ENCODE assay signal across 36 mouse cellular contexts in the genomic region with DNA sequence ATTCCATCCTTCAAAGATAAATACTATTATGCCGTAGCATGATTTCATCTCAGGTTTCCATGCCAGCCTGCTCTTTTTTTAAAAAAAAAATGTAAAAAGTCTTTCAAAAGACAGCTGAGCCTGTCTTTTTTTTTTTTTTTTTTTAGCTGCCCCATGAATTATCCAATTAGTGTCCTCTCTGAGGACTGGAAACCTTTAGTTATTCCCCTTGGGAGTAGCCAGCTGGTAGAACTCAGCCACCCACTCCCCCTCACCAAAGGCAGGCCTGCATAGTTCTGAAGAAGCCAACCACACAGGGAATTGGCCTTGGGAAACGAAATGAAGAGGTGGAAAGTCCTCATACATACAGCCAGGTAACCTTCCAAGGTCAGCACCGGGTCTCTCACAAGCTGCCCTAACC. TPM values are rescaled to one million over a fixed set of nuclear protein-coding genes. Genes with fewer than 3 reads are reported as not detected.
A peak's percentile ranks its signal among the peaks of the same experiment; 100 is the strongest.
DNase-seq lines count a peak whose midpoint lies in the region; ATAC-seq and TF ChIP-seq lines count a peak whose summit lies in the region.
"Had no signal": no experiment of that assay in that cellular context is flagged by ENCODE, and none has a peak within 500 bp of the region (broad histone marks: within the 10 kb centered on the region; RNA-seq: fewer than 3 reads in every experiment).

No protein-coding gene starts in this region.

- TF ChIP-seq EP300 in heart, adult 2 months (IDR thresholded peaks at IDR 0.05; ENCODE audit: insufficient read depth, low read depth, low read length), result no peak

- H3K79me2 ChIP-seq in heart, adult 2 months (replicated peaks; ENCODE audit: control insufficient read depth, insufficient read depth, low read length), result no peaks in the 10 kb centered on the region

- DNase-seq in heart, adult 2 months, result no peak
- no peak for DNase-seq in heart, adult 9 months (ENCODE audit: low spot score in 2 of 2)
- peak; percentile 47 to 58 for DNase-seq in kidney, postnatal 4 days
- DNase-seq in kidney, adult 2 months, result no peak
- DNase-seq: adrenal gland, postnatal 14 days; cerebellum, adult 11-12 months; cerebellum, adult 9-11 months; embryo, embryonic 11 days; heart, postnatal 10 days; kidney, adult 18-20 months; kidney, postnatal 36 days; layer of hippocampus, adult 9-11 months; liver, embryonic 13.5 days; lung, adult 18-20 months; lung, postnatal 10 days; right cerebral cortex, adult 18-20 months; spleen, adult 18-20 months; thymus, postnatal 25 days had no signal

- peak overlapping the region; percentile 55 for H3K27ac ChIP-seq in heart, adult 2 months
- H3K27ac ChIP-seq in kidney, adult 2 months (ENCODE audit: insufficient read depth, low read depth, low read length), result no peak overlapping the region
- 0 out of 2 replicates have a peak overlapping the region, but pooled peaks have one; percentile 30 for H3K27ac ChIP-seq in midbrain, embryonic 15.5 days
- no peak overlapping the region for H3K27ac ChIP-seq in midbrain, embryonic 16.5 days (ENCODE audit: low read length)
- H3K27ac ChIP-seq: embryonic facial prominence, embryonic 13.5 days; heart, embryonic 13.5 days; hindbrain, embryonic 10.5 days; hindbrain, embryonic 15.5 days; limb, embryonic 10.5 days; limb, embryonic 15.5 days; liver, embryonic 13.5 days; neural tube, embryonic 12.5 days had no signal

- H3K9ac ChIP-seq in heart, adult 2 months (ENCODE audit: low read depth, low read length), result no peak overlapping the region
- H3K9ac ChIP-seq in midbrain, embryonic 15.5 days, result no peak overlapping the region
- no peak overlapping the region for H3K9ac ChIP-seq in midbrain, embryonic 16.5 days (ENCODE audit: low read depth, low read length)
- H3K9ac ChIP-seq: embryonic facial prominence, embryonic 13.5 days; heart, embryonic 13.5 days; hindbrain, embryonic 15.5 days; limb, embryonic 15.5 days; liver, embryonic 13.5 days; neural tube, embryonic 12.5 days had no signal

- H3K4me2 ChIP-seq in midbrain, embryonic 15.5 days, result no peak overlapping the region
- no peak overlapping the region for H3K4me2 ChIP-seq in midbrain, embryonic 16.5 days (ENCODE audit: low read length)
- H3K4me2 ChIP-seq: embryonic facial prominence, embryonic 13.5 days; heart, embryonic 13.5 days; hindbrain, embryonic 15.5 days; limb, embryonic 15.5 days; liver, embryonic 13.5 days; midbrain, embryonic 11.5 days; neural tube, embryonic 12.5 days had no signal

- no peak for TF ChIP-seq POLR2A in heart, adult 2 months (IDR thresholded peaks at IDR 0.05; ENCODE audit: insufficient read depth, low read depth, low read length)
- no peak for TF ChIP-seq POLR2A in kidney, adult 2 months (IDR thresholded peaks at IDR 0.05; ENCODE audit: low read depth, low read length)

- ATAC-seq in midbrain, embryonic 15.5 days (replicated peaks), result no peak
- ATAC-seq in midbrain, embryonic 16.5 days, result no peak
- ATAC-seq in CD4-positive, CD25-positive, alpha-beta regulatory T cell, adult 4 months, result no peak
- ATAC-seq: forebrain, embryonic 16.5 days; inflammation-experienced regulatory T-cells, adult 6 months; Patski had no signal

- H3K4me3 ChIP-seq in heart, adult 2 months, result no peak overlapping the region
- no peak overlapping the region for H3K4me3 ChIP-seq in kidney, adult 2 months (ENCODE audit: insufficient read depth, low read depth, low read length)
- no peak overlapping the region for H3K4me3 ChIP-seq in midbrain, embryonic 15.5 days
- no peak overlapping the region for H3K4me3 ChIP-seq in midbrain, embryonic 16.5 days (ENCODE audit: low read depth, low read length)
- H3K4me3 ChIP-seq: embryonic facial prominence, embryonic 13.5 days; erythroblast, embryonic 14.5 days; heart, embryonic 13.5 days; hindbrain, embryonic 10.5 days; hindbrain, embryonic 15.5 days; limb, embryonic 10.5 days; limb, embryonic 15.5 days; liver, embryonic 13.5 days; neural tube, embryonic 12.5 days had no signal

- no peaks in the 10 kb centered on the region for H3K27me3 ChIP-seq in heart, adult 2 months (ENCODE audit: control insufficient read depth, insufficient read depth, low read length)
- no peaks in the 10 kb centered on the region for H3K27me3 ChIP-seq in kidney, adult 2 months (replicated peaks; ENCODE audit: control insufficient read depth, insufficient read depth, low read length)
- H3K27me3 ChIP-seq in midbrain, embryonic 15.5 days (replicated peaks), result no peaks in the 10 kb centered on the region
- H3K27me3 ChIP-seq in midbrain, embryonic 16.5 days (ENCODE audit: control insufficient read depth, insufficient read depth, low read depth, low read length), result no peaks in the 10 kb centered on the region
- H3K27me3 ChIP-seq: embryonic facial prominence, embryonic 13.5 days; heart, embryonic 13.5 days; hindbrain, embryonic 15.5 days; limb, embryonic 15.5 days; liver, embryonic 13.5 days; neural tube, embryonic 12.5 days; Patski had no signal

- TF ChIP-seq CTCF in heart, adult 2 months (IDR thresholded peaks at IDR 0.05), result no peak
- TF ChIP-seq CTCF in kidney, adult 2 months (conservative IDR thresholded peaks at IDR 0.05; ENCODE audit: insufficient read depth, insufficient read length, low read depth, low read length), result no peak

- H3K36me3 ChIP-seq in heart, adult 2 months (ENCODE audit: control insufficient read depth, insufficient read depth, low read length), result peaks cover 2% of the 10 kb centered on the region
- H3K36me3 ChIP-seq in kidney, adult 2 months (ENCODE audit: control insufficient read depth, insufficient read depth, low read length), result no peaks in the 10 kb centered on the region
- H3K36me3 ChIP-seq in midbrain, embryonic 15.5 days (replicated peaks), result 0 out of 2 replicates have a peak, but pooled peaks cover 3% of the 10 kb centered on the region
- peaks cover 11% of the 10 kb centered on the region for H3K36me3 ChIP-seq in midbrain, embryonic 16.5 days (ENCODE audit: control insufficient read depth, insufficient read depth, low read length)
- H3K36me3 ChIP-seq: G1E; hindbrain, embryonic 15.5 days; liver, embryonic 13.5 days had no signal

- peaks cover 22% of the 10 kb centered on the region for H3K4me1 ChIP-seq in heart, adult 2 months (ENCODE audit: control insufficient read depth, insufficient read depth, low read length)
- H3K4me1 ChIP-seq in kidney, adult 2 months (ENCODE audit: control insufficient read depth, insufficient read depth, low read length), result no peaks in the 10 kb centered on the region
- peaks cover 20% of the 10 kb centered on the region for H3K4me1 ChIP-seq in midbrain, embryonic 15.5 days
- H3K4me1 ChIP-seq in midbrain, embryonic 16.5 days (ENCODE audit: control insufficient read depth, insufficient read depth, low read length), result peaks cover 5% of the 10 kb centered on the region

- H3K9me3 ChIP-seq in midbrain, embryonic 15.5 days, result no peaks in the 10 kb centered on the region
- H3K9me3 ChIP-seq in midbrain, embryonic 16.5 days (replicated peaks; ENCODE audit: control insufficient read depth, low read length, poor library complexity, severe bottlenecking), result no peaks in the 10 kb centered on the region
- H3K9me3 ChIP-seq: embryonic facial prominence, embryonic 13.5 days; G1E; heart, embryonic 13.5 days; hindbrain, embryonic 10.5 days; hindbrain, embryonic 15.5 days; limb, embryonic 10.5 days; limb, embryonic 15.5 days; liver, embryonic 13.5 days; neural tube, embryonic 12.5 days had no signal

- WGBS in heart, adult 2 months, result 62% methylated on average over 3 of the region's 3 CpGs
- 61% methylated on average over 3 of the region's 3 CpGs for WGBS in kidney, adult 2 months
- WGBS in midbrain, embryonic 15.5 days, result 40% methylated on average over 3 of the region's 3 CpGs
- whole genome bisulfite sequencing in midbrain, embryonic 16.5 days, result 50% methylated on average over 3 of the region's 3 CpGs

- intact Hi-C loops in heart, adult 2 months (cut with DNase I), result no loop called here

RNA-seq across cellular contexts. Expression of a gene that starts 13.7 kb away (rescaled TPM):
- 1 to 10 TPM; 8.4 to 9.4 TPM for total RNA-seq in heart, adult 2 months (2021)
- polyA plus RNA-seq in heart, adult 2 months (2012; rRNA removed), result 4.2 and 9.8 TPM in 2 replicates
- 1.4 and 3.0 TPM in 2 replicates for polyA plus RNA-seq in kidney, adult 2 months (2012; rRNA removed)
- 8.9 and 9.6 TPM in 2 replicates for polyA plus RNA-seq in midbrain, embryonic 15.5 days (2015; fragmentation: Nextera tagmentation; extraction: Ambion mirVana)
- polyA plus RNA-seq in midbrain, embryonic 16.5 days (2015; fragmentation: Nextera tagmentation; extraction: Ambion mirVana), result 11.6 and 11.8 TPM in 2 replicates
- polyA plus RNA-seq in CD4-positive, CD25-positive, alpha-beta regulatory T cell, adult 4 months (2017; shearing (Covaris generic)), result 1 to 10 TPM in 1 of 2 experiments, under 1 TPM in 1; 0.70 to 1.3 TPM
- polyA plus RNA-seq: erythroblast, embryonic 14.5 days; G1E had no signal

RNA-seq across cellular contexts. Expression of a gene that starts 34.5 kb away (rescaled TPM):
- not detected for total RNA-seq in heart, adult 2 months (2021)
- not detected in 2 replicates for polyA plus RNA-seq in heart, adult 2 months (2012; rRNA removed)
- polyA plus RNA-seq in kidney, adult 2 months (2012; rRNA removed), result not detected in 2 replicates
- 0.73 and 0.81 TPM in 2 replicates for polyA plus RNA-seq in midbrain, embryonic 15.5 days (2015; fragmentation: Nextera tagmentation; extraction: Ambion mirVana)
- 0.43 and 0.71 TPM in 2 replicates for polyA plus RNA-seq in midbrain, embryonic 16.5 days (2015; fragmentation: Nextera tagmentation; extraction: Ambion mirVana)
- not detected for polyA plus RNA-seq in CD4-positive, CD25-positive, alpha-beta regulatory T cell, adult 4 months (2017; shearing (Covaris generic))
- total RNA-seq: adrenal gland, postnatal 14 days; gastrocnemius, adult 8-10 months; heart, postnatal 10 days; left cerebral cortex, postnatal 10 days had no signal
- polyA plus RNA-seq: erythroblast, embryonic 14.5 days; G1E; hindbrain, embryonic 10.5 days; Patski had no signal

Comparison
In these comparisons a context has a peak if more than half of its experiments do, and no peak if none do; other contexts are left out.
1. DNase-seq: peak in kidney, postnatal 4 days (2 of 2); none in heart, adult 2 months (0 of 2), heart, adult 9 months (0 of 2) and kidney, adult 2 months (single experiment).
2. H3K27ac ChIP-seq: peak in heart, adult 2 months (single experiment) and midbrain, embryonic 15.5 days (single experiment); none in kidney, adult 2 months (single experiment) and midbrain, embryonic 16.5 days (single experiment).